Mouse (Mus musculus) testis, adult 2 months (tissue): ENCODE results near the gene Cpeb2. TPM values are rescaled to one million over a fixed set of nuclear protein-coding genes. Genes with fewer than 3 reads are reported as not detected.

ENCODE experiments used
- H3K27ac ChIP-seq: fragments of 200-500 bp; 2 replicates; pipeline ENCODE4 v1.5.1; 2012; ENCODE audit warnings: low read depth, low read length; ENCODE audit not compliant: control insufficient read depth, insufficient read depth
- H3K27me3 ChIP-seq: fragments of 200-500 bp; 2 replicates; pipeline ENCODE4 v1.6.1; 2012; ENCODE audit warnings: mild to moderate bottlenecking, low read length, moderate library complexity; ENCODE audit not compliant: control insufficient read depth, insufficient read depth
- H3K36me3 ChIP-seq: fragments of 200-500 bp; 2 replicates; pipeline ENCODE4 v1.6.1; 2012; ENCODE audit warnings: mild to moderate bottlenecking, low read length; ENCODE audit not compliant: control insufficient read depth, insufficient read depth
- H3K4me1 ChIP-seq: fragments of 200-500 bp; 2 replicates; pipeline ENCODE4 v1.6.1; 2012; ENCODE audit warnings: low read length; ENCODE audit not compliant: control insufficient read depth, insufficient read depth
- H3K4me3 ChIP-seq: fragments of 200-500 bp; 2 replicates; pipeline ENCODE4 v1.5.1; 2012; ENCODE audit warnings: low read depth, mild to moderate bottlenecking, low read length, moderate library complexity, mixed read lengths; ENCODE audit not compliant: control insufficient read depth
- CTCF ChIP-seq: fragments of 200-500 bp; IDR thresholded peaks from 2 replicates; pipeline ENCODE4 v1.5.1; 2012; ENCODE audit warnings: low read depth, mild to moderate bottlenecking, inconsistent platforms, low read length, moderate library complexity; ENCODE audit not compliant: control insufficient read depth, insufficient read depth, insufficient replicate concordance
- POLR2A ChIP-seq: fragments of 200-500 bp; IDR thresholded peaks from 2 replicates; pipeline ENCODE4 v1.6.1; 2012; ENCODE audit warnings: low read depth, mild to moderate bottlenecking, inconsistent platforms, low read length, moderate library complexity; ENCODE audit not compliant: control insufficient read depth
- polyA plus RNA-seq: library from polyadenylated mRNA; depleted of rRNA; stranded (reverse); fragments of >200 nt; gene quantifications from 2 replicates; pipeline ENCODE4 v1.2.3, GENCODE M21; 2012

Cpeb2 gene
- polyA plus RNA-seq, 1 experiment = 160 TPM

DNA sequence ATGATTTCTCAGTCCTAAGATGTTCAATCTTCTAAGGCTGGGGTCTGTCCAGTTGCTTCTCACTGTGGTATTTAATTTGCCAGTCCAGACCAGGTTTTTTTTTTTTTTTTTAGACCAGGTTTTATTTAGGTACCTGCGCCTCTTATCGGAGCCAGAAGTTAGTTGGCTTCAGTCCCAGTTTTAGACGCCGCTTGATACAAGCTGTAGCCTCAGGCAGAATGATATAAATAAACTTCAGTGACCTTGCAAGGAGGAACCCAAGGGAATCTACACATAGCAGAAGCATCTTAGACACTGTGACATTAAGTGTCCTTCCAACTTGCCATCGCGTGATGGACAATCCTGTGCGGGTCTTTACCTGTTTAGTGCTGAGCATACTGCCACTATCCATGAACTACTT is 64.5 kb downstream of the Cpeb2 start:
- H3K4me1 ChIP-seq = no peaks in the 10 kb centered on the region
- no peaks in the 10 kb centered on the region for H3K27me3 ChIP-seq
- TF ChIP-seq POLR2A (no peak), CTCF (no peak)

GRCm38 (mm10) chr5:43298975-43299374 is 66.0 kb downstream of the Cpeb2 start:
- Histone ChIP-seq H3K4me1 (no peaks in the 10 kb centered on the region), H3K4me3 (no peak overlapping the region), H3K27me3 (no peaks in the 10 kb centered on the region), H3K27ac (no peak overlapping the region), H3K36me3 (no peaks in the 10 kb centered on the region)
- TF ChIP-seq CTCF (no peak), POLR2A (no peak)

More for the DNA sequence above, 64.5 kb downstream of the Cpeb2 start:
- Histone ChIP-seq H3K27ac (no peak overlapping the region), H3K36me3 (no peaks in the 10 kb centered on the region), H3K4me3 (no peak overlapping the region)

DNA sequence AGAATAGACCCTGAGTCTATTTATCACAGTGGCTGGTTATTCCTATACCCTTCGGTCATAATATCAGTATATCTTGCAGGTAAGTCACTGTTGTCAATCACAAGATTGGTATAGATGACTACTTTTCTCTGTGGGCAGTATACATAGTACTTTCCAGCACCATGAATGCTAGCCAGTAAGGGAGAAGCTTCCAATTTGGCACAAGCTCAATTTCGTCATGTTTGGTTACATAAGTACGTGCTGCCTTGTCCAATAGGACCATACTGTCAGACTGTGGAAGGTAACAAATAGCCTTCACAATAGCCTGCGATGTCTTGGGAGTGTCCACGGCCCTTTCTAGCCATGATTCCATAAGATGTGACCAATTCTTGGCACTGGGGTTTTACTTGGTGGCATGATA is 67.1 kb downstream of the Cpeb2 start:
- no peak overlapping the region for H3K4me3 ChIP-seq
- no peak overlapping the region for H3K27ac ChIP-seq
- no peaks in the 10 kb centered on the region for H3K4me1 ChIP-seq
- no peaks in the 10 kb centered on the region for H3K36me3 ChIP-seq
- TF ChIP-seq POLR2A = no peak
- no peak for TF ChIP-seq CTCF
- no peaks in the 10 kb centered on the region for H3K27me3 ChIP-seq

GRCm38 (mm10) chr5:43300979-43301378 is 68.0 kb downstream of the Cpeb2 start:
- no peaks in the 10 kb centered on the region for H3K4me1 ChIP-seq
- H3K27ac ChIP-seq = no peak overlapping the region
- no peaks in the 10 kb centered on the region for H3K27me3 ChIP-seq
- no peak for TF ChIP-seq CTCF
- TF ChIP-seq POLR2A = no peak
- no peaks in the 10 kb centered on the region for H3K36me3 ChIP-seq
- no peak overlapping the region for H3K4me3 ChIP-seq

GRCm38 (mm10) chr5:43303504-43303903 is 70.5 kb downstream of the Cpeb2 start:
- Histone ChIP-seq H3K27ac (no peak overlapping the region), H3K27me3 (no peaks in the 10 kb centered on the region), H3K4me3 (no peak overlapping the region), H3K4me1 (no peaks in the 10 kb centered on the region), H3K36me3 (no peaks in the 10 kb centered on the region)
- TF ChIP-seq POLR2A (no peak), CTCF (no peak)

GRCm38 (mm10) chr5:43305449-43305848 is 72.5 kb downstream of the Cpeb2 start:
- H3K36me3 ChIP-seq = no peaks in the 10 kb centered on the region
- H3K4me3 ChIP-seq = no peak overlapping the region
- no peaks in the 10 kb centered on the region for H3K27me3 ChIP-seq
- H3K27ac ChIP-seq = no peak overlapping the region
- H3K4me1 ChIP-seq = no peaks in the 10 kb centered on the region; the same call in 1 of the 2 replicates
- no peak for TF ChIP-seq POLR2A
- TF ChIP-seq CTCF = no peak

GRCm38 (mm10) chr5:43309961-43310360 is 77.0 kb downstream of the Cpeb2 start:
- H3K27me3 ChIP-seq = no peaks in the 10 kb centered on the region
- H3K36me3 ChIP-seq = no peaks in the 10 kb centered on the region
- no peak overlapping the region for H3K27ac ChIP-seq
- TF ChIP-seq CTCF = no peak
- TF ChIP-seq POLR2A = no peak
- no peaks in the 10 kb centered on the region; the same call in 1 of the 2 replicates for H3K4me1 ChIP-seq
- H3K4me3 ChIP-seq = no peak overlapping the region

DNA sequence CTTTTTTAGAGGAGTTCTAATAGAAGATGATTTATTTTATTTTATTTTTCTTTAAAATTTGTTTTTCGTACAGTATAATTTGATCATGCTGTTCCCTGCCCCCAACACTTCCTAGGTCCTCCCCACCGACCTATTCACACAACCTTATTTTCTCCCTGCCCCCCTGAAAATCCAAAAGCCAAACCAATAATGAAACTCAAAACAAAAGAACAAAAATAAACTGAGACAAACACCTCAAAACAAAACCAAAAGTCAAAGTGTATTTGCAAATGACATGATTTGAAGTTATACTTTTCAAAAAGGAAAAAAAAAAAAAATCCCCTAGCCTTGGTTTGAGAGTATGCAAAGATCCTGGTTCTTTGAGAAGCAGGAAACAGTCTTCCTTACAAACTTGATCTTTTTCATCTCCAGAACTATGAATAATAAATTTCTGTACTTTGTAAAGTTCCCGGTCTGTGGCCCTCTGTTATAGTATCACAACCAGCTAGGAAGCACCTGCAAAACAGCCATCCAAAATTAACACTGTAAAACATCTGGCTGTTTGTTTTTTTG is 91.4 kb downstream of the Cpeb2 start:
- TF ChIP-seq CTCF (no peak), POLR2A (no peak)
- H3K27ac ChIP-seq = no peak overlapping the region
- H3K4me3 ChIP-seq = no peak overlapping the region
- no peaks in the 10 kb centered on the region for H3K27me3 ChIP-seq
- no peaks in the 10 kb centered on the region for H3K36me3 ChIP-seq
- no peaks in the 10 kb centered on the region for H3K4me1 ChIP-seq
